Mouse (Mus musculus): ENCODE results near the gene Polr3g.
A peak's percentile ranks its signal among the peaks of the same experiment; 100 is the strongest.

DNA sequence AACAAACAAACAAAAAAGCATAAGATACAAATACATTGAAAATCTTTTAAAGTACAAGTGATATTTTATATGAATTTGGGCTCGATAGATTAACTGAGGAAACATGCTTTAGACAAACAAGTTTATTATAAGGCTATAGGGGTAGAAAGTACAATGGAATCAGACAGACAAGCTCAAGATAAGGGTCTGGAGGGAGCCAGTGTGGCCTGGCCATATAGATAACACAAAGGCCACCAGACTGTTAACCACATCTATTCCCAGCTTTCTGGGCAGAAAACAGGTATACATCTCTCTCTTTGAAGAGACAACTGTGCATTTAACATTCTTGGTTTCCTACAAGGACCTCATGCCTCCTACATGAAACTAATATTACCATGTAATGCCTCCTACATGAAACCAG, 19.5 kb upstream of the Polr3g start:
- TF ChIP-seq USF2 (IDR thresholded peaks at IDR 0.05; ENCODE audit: borderline replicate concordance in 1 of 2, insufficient read depth in 1 of 2, low read depth in 1 of 2, low read length in 2 of 2) (no peak), POLR2A (IDR thresholded peaks at IDR 0.05; ENCODE audit: control insufficient read depth in 1 of 2, insufficient read depth in 1 of 2, low read depth in 1 of 2, low read length in 2 of 2, poor library complexity in 1 of 2) (no peak), EP300 (IDR thresholded peaks at IDR 0.05; ENCODE audit: low read depth in 1 of 2, low read length in 2 of 2) (peak; percentile 69 to 70), CTCF (IDR thresholded peaks at IDR 0.05 in 2 of 3, conservative IDR thresholded peaks at IDR 0.05 in 1 of 3; ENCODE audit: control insufficient read depth in 1 of 3, insufficient read depth in 1 of 3, low read depth in 2 of 3, low read length in 3 of 3, poor library complexity in 1 of 3, severe bottlenecking in 1 of 3) (no peak), MAFK (IDR thresholded peaks at IDR 0.05; ENCODE audit: borderline replicate concordance, low read depth, low read length) (no peak), TAL1 (IDR thresholded peaks at IDR 0.05; ENCODE audit: low read length) (peak; percentile 63), MYC (IDR thresholded peaks at IDR 0.05; ENCODE audit: low read depth, low read length) (no peak), KAT2A (conservative IDR thresholded peaks at IDR 0.05; ENCODE audit: low read depth, low read length) (no peak), UBTF (IDR thresholded peaks at IDR 0.05; ENCODE audit: borderline replicate concordance, insufficient read depth, low read depth, low read length) (no peak), TCF12 (IDR thresholded peaks at IDR 0.05; ENCODE audit: low read depth, low read length) (peak; percentile 73), GATA1 (IDR thresholded peaks at IDR 0.05; ENCODE audit: low read depth, low read length) (peak; percentile 77), POLR2AphosphoS5 (IDR thresholded peaks at IDR 0.05; ENCODE audit: borderline replicate concordance, low read depth, low read length) (no peak), ETS1 (IDR thresholded peaks at IDR 0.05; ENCODE audit: low read depth, low read length) (peak; percentile 57; the same call in 1 of the 2 replicates), USF1 (IDR thresholded peaks at IDR 0.05; ENCODE audit: low read depth, low read length) (no peak)
